Mouse (Mus musculus) kidney, embryonic 15.5 days (tissue): Measurements from ENCODE around the gene Plin2. TPM values are rescaled to one million over a fixed set of nuclear protein-coding genes. Genes with fewer than 3 reads are reported as not detected.
"Not testable (repeated sequence)": the region's sequence is repeated elsewhere in the genome, so short reads cannot be mapped to it uniquely, and the experiment has no call there.

Source experiments
- ATAC-seq: fragments of 200-750 bp; cut with Nextera tagmentation; replicated peaks from 2 replicates; pipeline ENCODE4 v1.8.0; 2017; ENCODE audit warnings: moderate TSS enrichment; ENCODE audit not compliant: low FRiP score
- H3K27ac ChIP-seq: fragments of 300-500 bp; sonication (generic); 2 replicates; pipeline ENCODE4 v1.5.1; 2015; ENCODE audit warnings: mild to moderate bottlenecking, inconsistent platforms
- H3K27me3 ChIP-seq: fragments of 300-500 bp; sonication (generic); 2 replicates; pipeline ENCODE4 v1.6.1; 2015; ENCODE audit warnings: inconsistent platforms
- H3K36me3 ChIP-seq: fragments of 300-500 bp; sonication (generic); 2 replicates; pipeline ENCODE4 v1.6.1; 2015; ENCODE audit warnings: inconsistent platforms
- H3K4me1 ChIP-seq: fragments of 300-500 bp; sonication (generic); 2 replicates; pipeline ENCODE4 v1.6.1; 2015; ENCODE audit warnings: inconsistent platforms
- H3K4me2 ChIP-seq: fragments of 300-500 bp; sonication (generic); 2 replicates; pipeline ENCODE4 v1.6.1; 2015; ENCODE audit warnings: moderate library complexity, mild to moderate bottlenecking, inconsistent platforms
- H3K4me3 ChIP-seq: fragments of 300-500 bp; sonication (generic); replicated peaks from 2 replicates; pipeline ENCODE4 v1.5.1; 2015; ENCODE audit warnings: mild to moderate bottlenecking, inconsistent platforms
- H3K9ac ChIP-seq: fragments of 300-500 bp; sonication (generic); 2 replicates; pipeline ENCODE4 v1.6.1; 2015; ENCODE audit warnings: mild to moderate bottlenecking, inconsistent platforms
- H3K9me3 ChIP-seq: fragments of 300-500 bp; sonication (generic); replicated peaks from 2 replicates; pipeline ENCODE4 v1.6.1; 2016; ENCODE audit warnings: inconsistent platforms
- WGBS: fragments of 180-500 bp; shearing (Covaris S2); methylation state at CpG from one replicate; pipeline ENCODE4 v1.1.7; 2015; ENCODE audit warnings: mixed read lengths; 5-methylcytosine and 5-hydroxymethylcytosine counted together
- polyA plus RNA-seq: library from polyadenylated mRNA; unstranded; fragments of >200 nt; fragmentation: Nextera tagmentation; extraction: Ambion mirVana; gene quantifications from 2 replicates; pipeline ENCODE4 v1.2.1, GENCODE M21; 2015

The Plin2 gene
- polyA plus RNA-seq, 1 experiment from 2014 or later, result 70.8 TPM

DNA sequence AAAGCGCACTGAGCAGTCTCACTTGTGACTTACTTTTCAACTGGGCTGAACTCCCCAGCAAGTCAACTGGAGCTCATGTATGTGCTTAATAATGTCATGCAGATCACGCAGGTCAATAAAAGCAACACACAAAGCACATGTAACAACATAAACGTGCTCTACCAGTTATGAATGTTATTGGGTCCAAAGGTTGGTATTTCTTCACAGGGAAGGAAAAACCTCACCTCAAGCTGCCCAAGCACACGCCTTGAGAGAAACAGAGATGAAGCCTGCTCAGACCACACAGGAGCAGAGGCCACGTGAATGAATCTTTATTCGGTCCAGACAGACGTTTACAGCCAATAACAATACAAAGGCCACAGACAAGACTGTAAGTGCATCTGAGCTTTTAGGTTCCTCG lies 13.4 kb downstream of the Plin2 start:
- WGBS, result 91% methylated on average over 8 of the region's 8 CpGs
- H3K4me1 ChIP-seq, H3K9me3 ChIP-seq, H3K4me3 ChIP-seq, H3K9ac ChIP-seq, ATAC-seq, H3K27ac ChIP-seq, H3K27me3 ChIP-seq, H3K4me2 ChIP-seq: not testable (repeated sequence)
- H3K36me3 ChIP-seq, result peaks cover 56% of the 10 kb centered on the region

DNA sequence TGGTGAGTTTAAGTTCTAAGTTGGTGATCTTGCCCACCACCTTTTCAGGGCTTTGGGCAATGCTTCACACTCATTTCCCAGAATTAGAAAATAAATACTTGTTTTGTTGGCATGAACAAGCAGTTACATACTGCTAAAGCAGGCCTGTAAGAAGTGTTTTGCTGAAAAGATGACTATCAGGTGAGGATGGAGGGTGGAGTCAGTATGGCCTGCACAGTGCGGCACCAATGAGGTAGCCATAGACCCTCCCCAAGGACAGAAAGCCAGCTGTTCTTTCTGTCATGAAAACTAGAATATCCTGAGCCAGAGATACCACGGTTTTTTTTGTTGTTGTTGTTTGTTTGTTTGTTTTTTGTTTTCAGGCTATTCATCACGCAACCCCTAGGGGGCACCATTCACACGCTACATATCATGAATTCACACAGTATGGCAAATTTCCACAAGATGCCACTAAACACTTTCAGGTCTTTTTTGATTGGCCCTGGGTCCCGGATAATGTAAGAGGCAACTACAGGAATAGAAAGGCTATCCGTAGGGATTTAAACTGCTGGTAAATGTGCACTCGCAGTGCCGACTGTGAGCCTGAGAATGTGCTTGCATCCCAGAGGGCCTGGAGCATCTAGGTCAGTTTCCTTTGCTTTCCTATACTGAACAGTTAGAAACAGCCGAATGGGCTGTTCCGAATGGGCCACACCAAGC lies 18.0 kb downstream of the Plin2 start:
- Histone ChIP-seq H3K4me3 (no peak overlapping the region), H3K9ac (no peak overlapping the region), H3K4me1 (no peaks in the 10 kb centered on the region), H3K27me3 (no peaks in the 10 kb centered on the region), H3K27ac (no peak overlapping the region), H3K9me3 (no peaks in the 10 kb centered on the region), H3K36me3 (peaks cover 12% of the 10 kb centered on the region), H3K4me2 (no peak overlapping the region)
- ATAC-seq, result no peak
- WGBS, result 72% methylated on average over 10 of the region's 10 CpGs

DNA sequence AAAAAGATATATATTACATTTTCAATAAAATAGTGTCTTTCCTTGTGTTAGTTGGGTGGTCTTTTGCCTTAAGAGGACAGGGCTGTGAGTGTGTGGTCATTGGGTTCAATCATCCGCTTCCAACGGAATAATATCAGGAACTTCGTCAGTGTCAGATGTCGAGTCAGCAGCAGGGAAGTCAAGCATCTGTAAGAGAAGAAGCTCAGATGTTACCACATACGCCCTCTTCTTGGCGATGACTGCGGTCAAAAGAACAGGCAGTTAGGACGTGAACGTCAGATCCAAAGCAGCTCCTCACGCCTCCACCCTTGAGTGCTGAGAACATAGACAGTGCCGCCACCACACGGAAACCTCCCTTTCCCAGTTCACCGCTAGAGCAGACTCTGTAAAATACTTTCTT lies 21.5 kb downstream of the Plin2 start:
- H3K4me3 ChIP-seq, H3K4me2 ChIP-seq, H3K27me3 ChIP-seq, H3K36me3 ChIP-seq, H3K9ac ChIP-seq, H3K4me1 ChIP-seq, H3K9me3 ChIP-seq, H3K27ac ChIP-seq, ATAC-seq: not testable (repeated sequence)
- WGBS, result 88% methylated on average over 11 of the region's 13 CpGs

DNA sequence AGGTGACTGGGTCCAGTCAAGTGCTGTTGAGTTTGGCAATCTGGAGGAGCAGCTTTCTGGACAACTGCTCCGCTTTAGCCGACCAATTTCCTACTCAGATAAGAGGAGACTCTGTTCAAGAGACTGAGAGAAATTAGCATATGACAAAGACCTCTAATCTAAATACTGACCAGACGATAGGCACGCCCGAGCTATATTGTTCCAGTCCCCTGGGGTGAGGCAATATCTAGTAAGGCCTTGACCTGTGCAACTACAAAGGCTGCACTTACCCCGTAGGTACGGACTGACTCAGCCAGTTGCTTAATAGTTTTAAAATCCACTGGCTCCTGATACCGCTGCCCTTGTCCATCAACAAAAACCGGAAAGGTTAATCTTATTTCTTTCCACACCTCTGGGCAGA lies 32.3 kb downstream of the Plin2 start:
- H3K27ac ChIP-seq, H3K4me1 ChIP-seq, H3K9me3 ChIP-seq, H3K4me2 ChIP-seq, H3K27me3 ChIP-seq, H3K36me3 ChIP-seq, H3K4me3 ChIP-seq, ATAC-seq, H3K9ac ChIP-seq: not testable (repeated sequence)
- 93% methylated on average over 9 of the region's 9 CpGs for WGBS

DNA sequence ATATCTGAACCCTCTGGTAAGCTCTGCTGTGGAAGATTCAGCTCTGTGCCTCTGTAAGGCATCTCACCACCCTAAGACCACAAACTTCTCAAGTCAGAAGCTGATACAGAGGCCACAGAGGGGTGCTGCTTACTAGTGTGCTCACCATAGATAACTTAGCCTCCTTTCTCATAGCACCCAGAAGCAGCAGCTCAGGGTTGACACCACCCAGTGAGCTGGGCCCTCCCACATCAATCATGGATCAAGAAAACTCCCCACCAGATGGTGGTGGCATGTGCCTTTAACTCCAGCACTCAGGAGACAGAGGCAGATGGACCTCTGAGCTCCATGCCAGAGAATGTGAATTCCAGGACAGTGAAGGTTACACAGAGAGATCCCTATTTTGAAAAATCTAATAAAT lies 35.0 kb downstream of the Plin2 start:
- H3K4me1 ChIP-seq, H3K4me2 ChIP-seq, H3K27me3 ChIP-seq, H3K9me3 ChIP-seq, H3K4me3 ChIP-seq, H3K9ac ChIP-seq, H3K36me3 ChIP-seq, H3K27ac ChIP-seq: not testable (repeated sequence)
- peak; percentile 88 for ATAC-seq

DNA sequence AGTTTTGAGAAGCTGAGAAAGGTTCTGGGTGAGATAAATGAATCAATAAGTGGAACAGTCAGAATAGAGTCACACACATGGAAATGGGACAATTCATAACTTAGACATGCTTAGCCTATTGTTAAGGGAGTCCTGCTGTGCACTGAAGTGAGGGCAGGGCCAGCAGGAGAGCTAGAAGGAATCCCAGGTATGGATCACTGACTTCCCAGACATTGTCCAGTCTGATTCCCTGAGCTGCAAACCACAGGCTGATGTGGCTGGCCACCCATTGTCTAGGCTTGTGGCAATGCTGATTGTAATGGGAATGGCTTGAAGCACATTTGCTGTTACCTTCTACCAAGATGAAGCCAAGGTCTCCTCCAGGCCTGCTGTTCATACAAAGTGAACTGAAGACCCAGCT lies 35.5 kb downstream of the Plin2 start:
- not testable (repeated sequence) for H3K36me3 ChIP-seq, H3K27me3 ChIP-seq, H3K4me3 ChIP-seq, ATAC-seq, H3K27ac ChIP-seq, H3K4me1 ChIP-seq, H3K9ac ChIP-seq, H3K9me3 ChIP-seq, H3K4me2 ChIP-seq

DNA sequence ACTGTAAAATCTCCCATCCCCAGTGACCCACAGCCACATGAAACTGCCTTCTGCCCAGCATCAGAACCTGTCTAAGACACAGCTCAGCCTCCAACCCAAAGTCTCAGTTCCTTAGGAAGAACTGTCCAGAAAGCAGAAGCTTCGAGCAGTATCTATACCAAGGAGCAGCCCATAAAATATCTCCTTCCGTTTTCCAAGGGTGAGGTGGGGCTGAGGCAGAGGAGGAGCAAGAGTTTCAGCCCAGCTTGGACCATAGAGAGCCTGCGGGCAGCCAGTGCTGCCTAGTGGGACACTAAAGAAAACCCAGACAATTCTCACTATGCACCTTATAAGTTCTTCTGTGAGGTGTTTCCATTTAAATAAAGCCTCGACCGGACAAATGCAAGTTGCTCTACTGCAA lies 37.3 kb downstream of the Plin2 start:
- H3K4me3 ChIP-seq, H3K4me1 ChIP-seq, H3K4me2 ChIP-seq, H3K27me3 ChIP-seq, H3K9ac ChIP-seq, H3K36me3 ChIP-seq, H3K27ac ChIP-seq, H3K9me3 ChIP-seq: not testable (repeated sequence)
- ATAC-seq, result 0 out of 2 replicates have a peak, but pooled peaks have one; percentile 58
- 63% methylated on average over 5 of the region's 5 CpGs for WGBS

DNA sequence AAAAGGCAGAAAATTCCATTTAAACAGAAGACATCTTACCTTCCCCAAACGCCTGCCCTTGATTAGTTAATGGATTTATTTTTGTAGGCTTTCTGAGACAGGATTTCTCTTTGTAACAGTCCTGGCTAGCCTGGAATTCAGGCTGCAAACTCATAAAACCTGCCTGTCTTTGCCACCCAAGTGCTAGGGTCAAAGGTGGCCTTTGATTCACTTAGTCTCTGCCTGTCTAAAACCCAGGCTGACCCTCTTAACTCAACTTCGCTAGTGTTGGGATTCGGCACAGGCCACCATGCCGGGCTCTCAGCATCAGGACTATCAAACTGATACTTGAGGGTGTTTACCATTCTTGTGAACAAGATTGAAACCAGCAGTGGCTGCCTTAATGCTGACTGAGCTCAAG lies 38.0 kb downstream of the Plin2 start:
- no peak overlapping the region for H3K4me2 ChIP-seq
- H3K36me3 ChIP-seq, result no peaks in the 10 kb centered on the region
- no peak for ATAC-seq
- no peaks in the 10 kb centered on the region for H3K4me1 ChIP-seq
- no peaks in the 10 kb centered on the region for H3K27me3 ChIP-seq
- no peak overlapping the region for H3K27ac ChIP-seq
- H3K4me3 ChIP-seq, result no peak overlapping the region
- no peaks in the 10 kb centered on the region for H3K9me3 ChIP-seq
- WGBS, result 20% methylated on average over 4 of the region's 4 CpGs
- no peak overlapping the region for H3K9ac ChIP-seq

DNA sequence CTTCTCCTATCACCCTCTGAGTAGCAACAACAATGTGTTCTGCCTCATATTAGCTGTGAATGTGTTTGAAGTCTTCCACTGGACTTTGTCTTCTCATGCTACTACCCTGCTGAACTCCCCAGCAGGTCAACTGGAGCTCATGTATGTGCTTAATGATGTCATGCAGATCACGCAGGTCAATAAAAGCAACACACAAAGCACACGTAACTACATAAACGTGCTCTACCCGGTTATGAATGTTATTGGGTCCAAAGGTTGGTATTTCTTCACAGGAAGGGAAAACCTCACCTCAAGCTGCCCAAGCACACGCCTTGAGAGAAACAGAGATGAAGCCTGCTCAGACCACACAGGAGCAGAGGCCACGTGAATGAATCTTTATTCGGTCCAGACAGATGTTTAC lies 43.4 kb downstream of the Plin2 start:
- WGBS, result 88% methylated on average over 7 of the region's 7 CpGs
- not testable (repeated sequence) for H3K9me3 ChIP-seq, H3K9ac ChIP-seq, H3K36me3 ChIP-seq, H3K27me3 ChIP-seq, H3K4me1 ChIP-seq, ATAC-seq, H3K4me3 ChIP-seq, H3K27ac ChIP-seq, H3K4me2 ChIP-seq

DNA sequence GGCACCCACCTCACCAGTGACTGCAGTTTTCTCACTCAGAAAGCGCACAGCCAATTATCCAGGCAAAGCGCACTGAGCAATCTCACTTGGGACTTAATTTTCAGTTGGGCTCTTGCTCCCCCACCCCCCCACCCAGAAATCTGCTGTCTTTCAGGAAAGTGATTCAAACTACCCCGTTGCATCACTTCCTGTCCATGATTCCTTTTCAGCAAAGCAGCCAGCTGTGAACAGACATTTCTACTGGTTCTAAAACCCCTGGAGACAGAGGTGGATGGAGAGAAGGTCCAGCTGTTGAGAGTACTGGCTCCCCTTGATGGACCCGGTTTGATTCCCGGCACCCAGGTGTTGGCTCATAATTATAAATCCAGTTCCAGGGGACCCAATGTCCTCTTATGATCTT lies 44.4 kb downstream of the Plin2 start:
- Histone ChIP-seq H3K4me3 (no peak overlapping the region), H3K27ac (no peak overlapping the region), H3K36me3 (no peaks in the 10 kb centered on the region), H3K9me3 (no peaks in the 10 kb centered on the region), H3K9ac (no peak overlapping the region), H3K4me2 (no peak overlapping the region), H3K4me1 (no peaks in the 10 kb centered on the region), H3K27me3 (no peaks in the 10 kb centered on the region)
- 75% methylated on average over 5 of the region's 5 CpGs for WGBS
- no peak for ATAC-seq

DNA sequence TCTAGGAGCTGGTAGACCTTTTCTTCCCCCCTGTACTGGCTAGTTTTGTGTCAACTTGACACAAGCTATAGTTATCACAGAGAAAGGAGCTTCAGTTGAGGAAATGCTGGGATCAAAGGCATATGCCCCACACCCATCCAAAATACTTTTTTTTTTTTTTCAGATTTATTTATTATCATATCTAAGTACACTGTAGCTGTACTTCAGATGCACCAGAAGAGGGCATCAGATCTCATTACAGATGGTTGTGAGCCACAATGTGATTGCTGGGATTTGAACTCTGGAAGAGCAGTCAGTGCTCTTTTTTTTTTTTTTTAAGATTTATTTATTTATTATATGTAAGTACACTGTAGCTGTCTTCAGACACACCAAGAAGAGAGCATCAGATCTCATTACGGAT lies 47.3 kb downstream of the Plin2 start:
- not testable (repeated sequence) for H3K36me3 ChIP-seq, H3K9me3 ChIP-seq, H3K27me3 ChIP-seq, ATAC-seq, H3K9ac ChIP-seq, H3K4me1 ChIP-seq, H3K27ac ChIP-seq, H3K4me3 ChIP-seq, H3K4me2 ChIP-seq
- WGBS, result 86% methylated on average over 1 of the region's 1 CpGs

DNA sequence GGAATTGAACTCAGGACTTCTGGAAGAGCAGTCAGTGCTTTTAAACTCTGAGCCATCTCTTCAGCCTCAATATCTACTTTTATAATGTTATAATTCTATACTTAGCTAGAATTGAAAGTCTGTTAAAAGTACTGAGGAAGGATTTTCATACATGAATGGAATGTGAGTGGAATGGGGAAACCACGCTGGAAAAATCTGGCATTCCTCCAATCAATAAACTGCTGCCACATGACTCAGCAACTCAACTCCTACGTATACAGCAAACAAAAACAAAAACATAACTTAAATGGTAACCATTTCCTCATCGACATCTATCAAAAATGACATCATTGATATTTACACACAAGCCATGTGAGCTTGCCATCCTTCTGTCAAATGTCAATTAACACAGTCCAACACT lies 47.7 kb downstream of the Plin2 start:
- H3K4me1 ChIP-seq, result no peaks in the 10 kb centered on the region
- H3K27me3 ChIP-seq, result no peaks in the 10 kb centered on the region
- H3K4me3 ChIP-seq, result no peak overlapping the region
- H3K36me3 ChIP-seq, result no peaks in the 10 kb centered on the region
- H3K27ac ChIP-seq, result no peak overlapping the region
- H3K9me3 ChIP-seq, result no peaks in the 10 kb centered on the region
- ATAC-seq, result no peak
- H3K4me2 ChIP-seq, result no peak overlapping the region
- WGBS, result 65% methylated on average over 3 of the region's 3 CpGs
- H3K9ac ChIP-seq, result no peak overlapping the region

DNA sequence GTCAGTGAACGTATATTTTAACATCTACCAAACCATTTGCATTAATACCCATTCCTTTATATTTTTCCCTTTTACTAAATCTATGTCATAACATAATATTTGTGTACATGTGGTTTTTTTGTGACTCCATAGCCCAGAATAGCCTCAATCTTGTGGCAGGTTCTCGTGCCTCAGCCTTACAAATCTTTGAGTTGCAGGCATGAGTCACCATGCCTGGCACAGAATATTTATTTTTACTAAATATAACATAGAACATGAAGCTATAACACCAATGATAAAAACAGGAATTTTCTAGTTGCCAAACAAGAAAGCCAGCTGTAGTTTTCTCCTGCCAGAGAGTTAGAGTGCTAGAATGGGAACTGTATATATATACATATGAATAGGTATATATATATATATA lies 49.4 kb downstream of the Plin2 start:
- Histone ChIP-seq H3K27me3 (no peaks in the 10 kb centered on the region), H3K27ac (no peak overlapping the region), H3K9me3 (no peaks in the 10 kb centered on the region), H3K9ac (no peak overlapping the region), H3K4me2 (no peak overlapping the region), H3K4me3 (no peak overlapping the region), H3K4me1 (no peaks in the 10 kb centered on the region), H3K36me3 (no peaks in the 10 kb centered on the region)
- WGBS, result 69% methylated on average over 2 of the region's 2 CpGs
- ATAC-seq, result no peak
